ENCODE assay signal across 16 mouse cellular contexts in the genomic region with DNA sequence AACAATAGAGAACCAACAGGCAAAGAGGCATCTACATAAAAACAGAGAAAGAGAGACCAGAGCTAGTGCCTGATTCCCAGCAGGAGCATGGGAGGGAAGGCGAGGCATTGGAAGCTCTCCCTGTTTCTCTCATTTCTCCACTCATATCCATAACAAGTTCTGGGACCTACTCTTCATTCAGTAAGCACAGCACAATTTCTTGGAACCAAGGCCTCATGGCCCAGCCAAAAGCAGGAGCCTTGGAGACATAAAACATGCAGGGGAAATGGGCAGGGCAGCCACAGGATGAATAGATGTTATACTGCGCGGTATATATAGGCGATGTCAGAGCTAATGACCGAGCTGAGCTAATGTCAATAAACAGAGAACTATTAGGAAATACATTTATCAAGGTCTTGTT.
"Had no signal": no experiment of that assay in that cellular context is flagged by ENCODE, and none has a peak within 500 bp of the region (broad histone marks: within the 10 kb centered on the region; RNA-seq: fewer than 3 reads in every experiment).

No protein-coding gene starts in this region.

- H3K4me2 ChIP-seq: kidney, embryonic 15.5 days; liver, embryonic 13.5 days; midbrain, embryonic 13.5 days; neural tube, embryonic 15.5 days had no signal

- ATAC-seq: intestine, embryonic 16.5 days; liver, postnatal 0 days; lung, postnatal 0 days; midbrain, embryonic 13.5 days had no signal

- H3K36me3 ChIP-seq: kidney, embryonic 15.5 days; liver, embryonic 13.5 days; midbrain, embryonic 13.5 days; neural tube, embryonic 15.5 days had no signal

- H3K9me3 ChIP-seq: kidney, embryonic 15.5 days; liver, embryonic 13.5 days; midbrain, embryonic 13.5 days; neural tube, embryonic 15.5 days had no signal

- H3K9ac ChIP-seq: kidney, embryonic 15.5 days; liver, embryonic 13.5 days; liver, postnatal 0 days; midbrain, embryonic 13.5 days; neural tube, embryonic 15.5 days had no signal

- DNase-seq: kidney, adult 2 months; kidney, postnatal 14 days; layer of hippocampus, postnatal 36 days; liver, embryonic 13.5 days; liver, postnatal 0 days; right cerebral cortex, adult 18-20 months; right cerebral cortex, postnatal 25 days; thymus, adult 2 months; thymus, postnatal 25 days had no signal

- H3K27ac ChIP-seq: kidney, embryonic 15.5 days; liver, embryonic 13.5 days; macrophage; midbrain, embryonic 13.5 days; neural tube, embryonic 15.5 days had no signal

- H3K4me3 ChIP-seq: kidney, embryonic 15.5 days; liver, embryonic 13.5 days; midbrain, embryonic 13.5 days; myocyte; neural tube, embryonic 15.5 days had no signal

- H3K27me3 ChIP-seq: liver, embryonic 13.5 days; midbrain, embryonic 13.5 days had no signal
